Mouse (Mus musculus): ENCODE results near the gene Pkmyt1. TPM values are rescaled to one million over a fixed set of nuclear protein-coding genes. Genes with fewer than 3 reads are reported as not detected.

The Pkmyt1 gene
- 8.8 TPM for polyA plus RNA-seq (2014; fragmentation: Illumina TruSeq; extraction: RNeasy Lipid Tissue Mini Kit (QIAGEN cat#74804); ENCODE audit: low read depth, low replicate concordance)

DNA sequence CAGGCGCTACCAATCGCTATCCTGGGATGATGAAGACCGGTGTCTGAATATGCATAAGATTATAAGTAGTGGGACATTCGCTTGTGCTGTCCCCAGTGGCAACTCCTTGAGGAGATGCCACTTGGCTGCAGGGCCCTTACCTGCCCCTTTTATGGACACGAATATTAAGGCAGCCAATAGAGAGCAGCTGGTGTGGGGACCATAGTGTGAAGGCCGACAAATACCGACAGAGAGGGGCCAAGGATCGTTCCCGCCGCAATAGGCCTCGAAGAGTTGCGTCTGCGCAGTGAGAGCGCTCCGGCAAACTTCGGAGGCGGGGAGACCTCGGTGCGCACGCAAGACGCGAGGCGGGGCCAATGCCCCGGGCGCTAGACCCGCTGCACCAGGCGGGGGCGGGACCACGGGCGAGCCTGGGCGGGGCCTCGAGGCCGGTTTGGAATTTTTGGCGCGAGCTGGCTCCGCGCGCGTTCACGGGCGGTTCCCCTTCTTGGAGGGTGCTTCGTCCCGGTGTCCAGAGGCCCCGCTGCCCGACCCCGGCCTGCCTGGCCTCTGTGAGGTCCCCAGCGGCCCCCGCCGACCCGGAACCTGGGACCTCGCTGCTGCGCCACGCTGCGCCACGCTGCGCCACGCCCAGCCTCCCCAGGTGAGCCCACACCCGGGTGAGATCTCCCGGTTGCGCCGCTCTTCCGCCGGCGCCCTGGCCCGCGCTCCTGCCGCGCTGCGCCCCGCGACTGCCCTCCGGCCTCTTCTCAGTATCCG, at the start of gene Pkmyt1:
TSS of gene Pkmyt1 (plus strand) at position 338 of the 759 bp plus-strand sequence.

DNA sequence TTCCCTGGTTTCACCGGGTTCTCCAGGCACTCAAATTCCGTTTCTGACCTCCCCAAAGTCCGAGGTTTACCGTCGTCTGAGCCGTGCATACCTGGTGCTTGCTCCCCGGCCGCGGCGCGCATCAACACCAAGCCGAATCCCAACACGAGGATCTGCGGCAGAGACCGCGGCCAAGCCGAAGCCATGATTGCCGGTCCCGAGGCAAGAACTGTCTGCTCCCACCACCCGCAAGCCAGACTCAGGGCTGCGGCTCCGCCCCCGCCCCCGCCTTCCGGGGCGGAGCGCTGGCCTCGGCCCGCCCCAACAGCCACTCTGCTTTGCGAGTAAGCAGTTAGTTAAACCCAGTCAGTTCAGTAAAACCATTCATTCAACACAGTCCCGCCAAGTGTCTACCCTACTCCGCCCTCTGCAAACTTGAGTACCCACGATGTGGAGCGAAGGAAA, 48.9 kb upstream of the Pkmyt1 start, which contains the start of gene Tnfrsf12a:
TSS of gene Tnfrsf12a (minus strand) at position 233 of the 444 bp plus-strand sequence.

DNA sequence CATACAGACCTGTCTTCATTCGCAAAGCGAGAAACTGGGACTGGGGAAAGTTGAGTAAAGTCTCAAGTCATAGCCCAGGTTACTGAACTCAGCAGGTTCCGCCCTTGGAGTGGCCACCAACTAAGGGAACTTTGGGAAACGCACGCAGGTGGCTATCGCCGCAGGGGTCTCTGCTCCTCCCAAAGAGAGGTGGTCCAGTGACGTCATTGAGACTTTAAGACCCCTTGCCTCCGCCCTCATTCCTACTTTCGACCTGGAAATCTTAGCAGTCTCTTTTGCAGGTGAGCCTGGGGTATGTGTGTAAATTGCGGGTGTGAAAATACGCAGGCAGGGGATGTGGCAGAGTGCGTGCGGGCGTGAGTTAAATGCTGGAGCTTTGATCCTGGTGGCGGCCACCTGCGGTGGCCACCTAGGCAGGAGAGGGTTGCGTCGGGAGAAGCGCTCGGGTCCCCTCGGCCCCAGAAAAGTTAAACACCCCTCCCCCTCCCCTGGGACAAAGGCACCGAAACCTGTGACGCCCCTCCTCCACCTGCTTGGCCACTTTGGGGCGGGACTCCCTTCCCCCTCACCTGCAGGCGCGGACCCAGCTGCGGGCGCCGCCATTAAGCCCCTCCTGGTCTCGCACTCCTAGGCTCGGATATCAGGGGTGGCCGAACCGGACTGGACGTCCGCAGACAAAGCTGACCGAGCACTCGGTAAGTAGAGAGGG, 46.9 kb upstream of the Pkmyt1 start, which contains the start of gene Cldn6:
TSS of gene Cldn6 (plus strand) at position 123 of the 709 bp plus-strand sequence.

DNA sequence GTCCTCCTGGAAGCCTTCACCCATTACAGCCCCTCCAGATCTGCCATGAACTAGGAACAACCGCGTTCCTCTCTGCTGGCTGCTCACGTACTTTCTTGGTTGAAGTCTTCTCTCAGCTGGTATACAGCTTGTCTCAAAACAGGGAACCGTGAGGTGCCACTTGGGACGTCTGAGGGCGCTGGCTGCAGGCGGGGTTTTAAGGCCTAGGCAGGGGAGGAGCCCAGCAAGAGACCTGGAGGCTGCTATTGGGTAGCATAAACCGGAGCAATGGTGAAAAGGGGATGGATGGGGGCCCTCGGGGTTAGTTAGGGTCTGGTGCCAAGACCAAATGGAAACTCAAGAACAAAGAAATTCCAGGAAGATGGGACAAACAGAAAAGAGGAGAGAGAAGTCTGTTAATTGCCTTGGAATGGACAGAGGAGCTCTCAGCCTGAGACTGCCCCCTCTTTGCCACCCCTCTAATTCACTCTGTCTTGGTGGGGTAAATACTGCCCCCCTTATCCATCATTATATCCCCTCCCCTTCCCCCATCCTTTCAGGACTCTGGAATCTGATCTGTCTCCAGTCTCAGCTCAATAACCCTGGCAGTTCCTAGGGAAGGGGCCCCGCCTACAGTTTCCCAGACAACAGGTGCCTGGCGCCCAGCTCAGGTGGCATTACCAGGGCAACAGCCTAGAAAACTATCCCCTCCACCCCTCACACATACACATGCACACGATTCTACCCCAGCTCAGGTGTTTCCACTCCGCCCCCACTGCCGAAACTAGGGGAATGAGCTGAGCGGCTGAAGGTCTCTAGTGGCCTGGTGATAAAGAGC, 42.1 kb upstream of the Pkmyt1 start, which contains the start of gene Cldn9:
TSS of gene Cldn9 (minus strand) at position 171 of the 817 bp plus-strand sequence.

DNA sequence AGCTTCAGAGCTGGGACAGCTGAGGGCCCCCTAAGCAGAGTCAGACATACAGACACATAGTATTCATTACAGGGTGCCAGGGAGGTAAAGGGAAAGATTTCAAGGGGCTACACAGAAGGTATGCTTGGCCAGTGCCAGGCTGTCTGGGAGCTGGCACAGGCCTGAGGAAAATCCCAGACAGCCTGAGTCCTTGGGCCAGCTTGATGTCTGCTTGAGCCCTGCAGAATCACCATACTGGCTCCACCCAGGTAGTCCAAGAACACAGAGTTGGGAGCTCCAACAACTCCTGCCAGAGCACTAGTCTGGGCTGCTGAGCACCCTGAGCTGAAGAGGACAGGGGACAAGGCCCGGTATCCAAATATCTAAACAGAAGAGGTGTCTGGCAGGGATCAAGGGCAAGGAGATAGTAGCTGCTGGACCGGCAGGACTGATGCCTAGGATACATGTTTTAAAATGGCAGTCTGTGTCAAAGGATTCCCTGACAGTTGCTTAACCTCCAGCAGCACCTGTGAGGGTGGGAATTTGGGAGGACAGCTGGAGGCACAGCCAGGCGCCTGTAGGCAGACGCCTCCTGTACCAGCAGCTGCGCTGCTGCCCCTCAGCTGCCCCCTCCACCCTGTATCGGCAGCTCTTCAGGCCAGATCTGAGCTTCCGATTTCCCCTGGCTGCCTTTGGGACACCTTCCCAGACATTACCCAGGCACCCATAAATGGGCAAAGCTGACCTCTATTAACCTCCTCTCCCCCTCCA, 3.6 kb upstream of the Pkmyt1 start, which contains the start of gene 1520401A03Rik:
TSS of gene 1520401A03Rik (minus strand) at position 408 of the 750 bp plus-strand sequence.

DNA sequence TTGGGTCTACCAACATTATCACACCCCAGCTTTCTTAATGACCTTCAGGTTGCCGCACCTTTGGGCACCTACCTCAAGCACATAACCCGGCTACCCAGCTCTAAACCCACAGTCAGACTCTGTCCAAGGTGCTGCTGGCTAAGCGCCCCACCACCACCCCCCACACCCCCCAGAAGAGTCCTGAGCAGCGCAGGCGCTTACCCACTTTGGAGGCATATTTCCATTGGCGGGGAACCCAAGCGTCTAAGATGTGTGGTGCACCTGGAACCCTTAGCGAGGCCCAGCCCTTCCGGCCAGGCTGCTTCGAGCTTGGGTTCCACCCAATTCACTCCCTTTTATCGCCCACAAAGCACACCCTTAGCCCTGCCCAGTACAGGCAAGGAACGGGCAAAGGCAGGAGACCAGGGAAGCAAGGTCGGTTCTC, 14.5 kb downstream of the Pkmyt1 start, which contains the start of gene Paqr4:
TSS of gene Paqr4 (minus strand) at position 270 of the 424 bp plus-strand sequence.

DNA sequence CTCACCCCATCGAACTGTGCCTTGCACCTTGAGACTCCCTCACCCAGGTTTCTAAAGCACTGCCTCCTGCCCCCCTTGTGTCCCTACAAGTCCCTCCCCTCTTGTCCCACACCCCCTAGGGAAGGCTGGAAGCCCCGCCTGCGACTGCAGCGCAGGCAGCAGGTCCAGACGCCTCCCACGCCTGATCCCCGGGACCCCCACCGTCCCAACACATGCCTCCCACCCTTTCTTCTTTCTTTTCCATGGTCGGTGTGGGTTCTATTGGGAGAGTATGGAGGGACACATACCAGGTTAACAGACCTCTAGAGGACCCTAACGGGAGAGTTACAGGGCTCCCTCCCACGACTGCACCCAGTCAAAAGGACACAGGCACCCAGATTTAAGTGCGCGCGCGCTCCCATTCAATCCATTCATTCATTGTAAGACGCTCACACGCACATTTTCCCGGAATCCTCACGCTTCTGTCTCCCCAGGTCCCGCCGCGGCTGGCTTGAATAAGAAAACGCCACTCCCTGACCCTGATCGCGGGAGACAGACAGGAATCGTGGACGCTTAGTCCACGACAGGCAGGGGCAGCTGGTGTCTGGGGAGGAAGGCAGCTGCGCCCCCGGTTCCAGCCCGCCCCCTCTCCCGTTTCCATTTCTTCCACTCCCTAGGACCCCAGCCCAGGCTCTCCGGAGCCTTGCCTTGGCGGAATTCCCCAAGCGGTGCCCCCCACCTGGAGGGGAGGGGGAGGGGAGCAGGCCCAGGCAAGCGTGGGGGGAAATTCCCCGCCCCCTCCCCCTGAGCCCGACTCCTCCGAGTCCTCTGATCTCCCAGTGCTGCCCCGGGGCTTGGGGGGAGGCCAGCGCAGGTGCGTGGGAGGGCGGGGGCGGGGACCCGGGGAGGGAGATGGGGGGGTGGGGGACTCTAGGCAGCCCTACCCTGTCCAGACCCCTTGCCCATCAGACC, 19.4 kb downstream of the Pkmyt1 start, which contains the start of gene Kremen2:
TSS of gene Kremen2 (minus strand) at position 533 of the 951 bp plus-strand sequence.

DNA sequence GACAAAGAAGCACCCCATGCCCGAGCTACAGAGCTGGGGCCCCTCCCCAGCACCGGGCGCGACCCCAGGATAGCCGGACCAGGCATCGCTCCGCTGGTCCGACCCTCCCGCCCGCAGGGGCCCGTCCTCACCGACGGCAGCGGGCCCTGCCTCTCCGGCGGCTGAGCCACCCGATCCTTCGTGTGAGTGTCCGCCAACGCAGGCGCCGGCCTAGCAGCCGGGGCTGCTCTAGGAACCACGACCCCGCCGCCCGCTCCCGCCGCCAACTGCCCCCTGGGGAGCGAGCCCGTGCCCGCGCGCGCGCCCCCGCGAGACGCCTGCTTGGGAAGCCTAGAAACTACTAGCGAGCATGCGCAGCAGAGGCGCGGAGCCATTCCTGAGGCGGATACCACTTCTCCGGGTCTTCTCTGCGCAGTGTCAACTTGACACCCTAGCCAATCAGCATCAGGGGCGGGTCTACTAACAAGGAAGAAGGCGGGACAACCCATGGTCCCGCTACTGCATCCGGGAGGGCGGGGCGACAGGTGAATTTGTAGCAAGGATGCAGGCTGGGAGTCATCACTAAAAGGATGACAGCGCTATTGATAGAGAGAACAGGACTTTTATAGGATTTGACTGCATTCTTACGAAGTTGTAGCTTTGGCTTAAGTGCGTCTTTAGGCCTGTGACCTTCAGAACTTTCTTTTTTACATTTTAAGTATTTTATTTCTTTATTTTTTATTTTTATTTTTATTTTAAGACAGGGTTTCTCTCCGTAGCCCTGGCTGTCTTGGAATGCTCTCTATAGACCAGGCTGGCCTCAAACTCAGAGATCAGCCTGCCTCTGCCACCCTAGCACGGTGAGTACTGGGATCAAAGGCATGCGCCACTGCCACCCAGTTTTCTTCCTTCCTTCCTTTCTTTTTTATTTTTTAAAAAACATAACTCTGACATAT, 45.4 kb downstream of the Pkmyt1 start, which contains the start of gene Flywch1:
TSS of gene Flywch1 (minus strand) at position 319 of the 935 bp plus-strand sequence.

DNA sequence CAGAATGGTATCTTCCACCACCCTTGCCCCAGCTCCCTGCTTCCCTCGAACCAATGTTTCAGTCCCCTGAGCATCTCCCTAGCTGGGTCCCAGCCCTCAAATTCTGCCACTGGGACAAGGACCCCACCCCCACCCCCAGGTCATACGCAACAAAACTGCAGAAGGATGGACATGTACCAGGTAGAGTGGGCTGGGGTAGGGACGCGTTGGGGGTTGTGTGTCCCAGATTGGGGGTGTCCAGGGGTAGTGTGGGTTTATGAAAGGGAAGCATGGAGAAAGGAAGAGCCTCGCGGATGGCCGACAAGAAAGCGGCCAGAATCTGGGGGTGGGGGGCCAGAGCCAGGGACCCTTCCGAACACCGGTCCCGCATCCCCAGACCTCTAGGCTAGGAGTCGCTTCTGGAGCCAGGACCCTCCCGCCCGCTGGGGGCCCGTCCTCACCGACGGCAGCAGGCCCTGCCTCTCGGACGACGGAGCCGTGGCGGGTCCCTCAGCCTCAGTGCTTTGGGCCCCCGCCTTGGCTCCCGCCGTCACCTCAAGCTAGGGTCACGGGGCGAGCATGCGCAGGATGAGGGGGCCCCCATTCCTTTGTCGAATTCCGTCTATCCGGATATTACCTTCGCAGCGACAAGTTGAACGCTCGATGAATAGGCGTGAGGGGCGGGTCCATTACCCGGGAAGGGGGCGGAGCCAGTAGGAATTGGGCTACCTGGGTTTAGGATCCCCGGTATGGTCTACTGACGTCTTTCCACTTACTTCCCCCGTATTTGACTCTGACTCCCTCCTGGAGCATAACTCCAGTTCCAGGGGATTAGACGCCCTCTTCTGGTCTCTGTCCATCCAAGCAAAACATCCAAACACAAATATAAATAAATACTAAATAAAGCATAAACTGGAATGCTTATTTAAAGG, 59.7 kb downstream of the Pkmyt1 start, which contains the start of gene Flywch2:
TSS of gene Flywch2 (minus strand) at position 521 of the 911 bp plus-strand sequence.

Other genes starting within 250 kb of the Pkmyt1 start
- not detected for gene Vmn2r117, start 246.6 kb upstream of the Pkmyt1 start, polyA plus RNA-seq (2014; fragmentation: Illumina TruSeq; extraction: RNeasy Lipid Tissue Mini Kit (QIAGEN cat#74804); ENCODE audit: low read depth, low replicate concordance)
- gene Zfp213, start 162.1 kb upstream of the Pkmyt1 start, polyA plus RNA-seq (2014; fragmentation: Illumina TruSeq; extraction: RNeasy Lipid Tissue Mini Kit (QIAGEN cat#74804); ENCODE audit: low read depth, low replicate concordance): 9.9 TPM
- gene Zfp13, start 126.8 kb upstream of the Pkmyt1 start, polyA plus RNA-seq (2014; fragmentation: Illumina TruSeq; extraction: RNeasy Lipid Tissue Mini Kit (QIAGEN cat#74804); ENCODE audit: low read depth, low replicate concordance): 23.0 TPM
- 0.16 TPM for gene Zscan10, start 125.5 kb upstream of the Pkmyt1 start, polyA plus RNA-seq (2014; fragmentation: Illumina TruSeq; extraction: RNeasy Lipid Tissue Mini Kit (QIAGEN cat#74804); ENCODE audit: low read depth, low replicate concordance)
- gene Mmp25, start 81.1 kb upstream of the Pkmyt1 start, polyA plus RNA-seq (2014; fragmentation: Illumina TruSeq; extraction: RNeasy Lipid Tissue Mini Kit (QIAGEN cat#74804); ENCODE audit: low read depth, low replicate concordance): 0.25 TPM
- 2.7 TPM for gene Bicdl2, start 65.8 kb upstream of the Pkmyt1 start, polyA plus RNA-seq (2014; fragmentation: Illumina TruSeq; extraction: RNeasy Lipid Tissue Mini Kit (QIAGEN cat#74804); ENCODE audit: low read depth, low replicate concordance)
- gene Hcfc1r1, start 52.7 kb upstream of the Pkmyt1 start, polyA plus RNA-seq (2014; fragmentation: Illumina TruSeq; extraction: RNeasy Lipid Tissue Mini Kit (QIAGEN cat#74804); ENCODE audit: low read depth, low replicate concordance): 226 TPM
- gene Thoc6, start 52.5 kb upstream of the Pkmyt1 start, polyA plus RNA-seq (2014; fragmentation: Illumina TruSeq; extraction: RNeasy Lipid Tissue Mini Kit (QIAGEN cat#74804); ENCODE audit: low read depth, low replicate concordance): 10.9 TPM
- gene Tnfrsf12a, start 48.9 kb upstream of the Pkmyt1 start, polyA plus RNA-seq (2014; fragmentation: Illumina TruSeq; extraction: RNeasy Lipid Tissue Mini Kit (QIAGEN cat#74804); ENCODE audit: low read depth, low replicate concordance): 25.6 TPM
- 1.0 TPM for gene Cldn6, start 47.1 kb upstream of the Pkmyt1 start, polyA plus RNA-seq (2014; fragmentation: Illumina TruSeq; extraction: RNeasy Lipid Tissue Mini Kit (QIAGEN cat#74804); ENCODE audit: low read depth, low replicate concordance)
- 1.2 TPM for gene Cldn9, start 42.3 kb upstream of the Pkmyt1 start, polyA plus RNA-seq (2014; fragmentation: Illumina TruSeq; extraction: RNeasy Lipid Tissue Mini Kit (QIAGEN cat#74804); ENCODE audit: low read depth, low replicate concordance)
- gene 1520401A03Rik, start 3.6 kb upstream of the Pkmyt1 start, polyA plus RNA-seq (2014; fragmentation: Illumina TruSeq; extraction: RNeasy Lipid Tissue Mini Kit (QIAGEN cat#74804); ENCODE audit: low read depth, low replicate concordance): 0.30 TPM
- 19.4 TPM for gene Paqr4, start 14.5 kb downstream of the Pkmyt1 start, polyA plus RNA-seq (2014; fragmentation: Illumina TruSeq; extraction: RNeasy Lipid Tissue Mini Kit (QIAGEN cat#74804); ENCODE audit: low read depth, low replicate concordance)
- 0.24 TPM for gene Kremen2, start 19.5 kb downstream of the Pkmyt1 start, polyA plus RNA-seq (2014; fragmentation: Illumina TruSeq; extraction: RNeasy Lipid Tissue Mini Kit (QIAGEN cat#74804); ENCODE audit: low read depth, low replicate concordance)
- 65.6 TPM for gene Flywch1, start 45.3 kb downstream of the Pkmyt1 start, polyA plus RNA-seq (2014; fragmentation: Illumina TruSeq; extraction: RNeasy Lipid Tissue Mini Kit (QIAGEN cat#74804); ENCODE audit: low read depth, low replicate concordance)
- gene Flywch2, start 59.7 kb downstream of the Pkmyt1 start, polyA plus RNA-seq (2014; fragmentation: Illumina TruSeq; extraction: RNeasy Lipid Tissue Mini Kit (QIAGEN cat#74804); ENCODE audit: low read depth, low replicate concordance): 16.1 TPM
- gene Srrm2, start 64.2 kb downstream of the Pkmyt1 start, polyA plus RNA-seq (2014; fragmentation: Illumina TruSeq; extraction: RNeasy Lipid Tissue Mini Kit (QIAGEN cat#74804); ENCODE audit: low read depth, low replicate concordance): 339 TPM
- gene Elob, start 102.8 kb downstream of the Pkmyt1 start, polyA plus RNA-seq (2014; fragmentation: Illumina TruSeq; extraction: RNeasy Lipid Tissue Mini Kit (QIAGEN cat#74804); ENCODE audit: low read depth, low replicate concordance): 387 TPM
- gene Prss33, start 109.7 kb downstream of the Pkmyt1 start, polyA plus RNA-seq (2014; fragmentation: Illumina TruSeq; extraction: RNeasy Lipid Tissue Mini Kit (QIAGEN cat#74804); ENCODE audit: low read depth, low replicate concordance): 1.4 TPM
- gene Prss32, start 117.5 kb downstream of the Pkmyt1 start, polyA plus RNA-seq (2014; fragmentation: Illumina TruSeq; extraction: RNeasy Lipid Tissue Mini Kit (QIAGEN cat#74804); ENCODE audit: low read depth, low replicate concordance): not detected
- 0.55 TPM for gene Prss41, start 117.8 kb downstream of the Pkmyt1 start, polyA plus RNA-seq (2014; fragmentation: Illumina TruSeq; extraction: RNeasy Lipid Tissue Mini Kit (QIAGEN cat#74804); ENCODE audit: low read depth, low replicate concordance)
- gene Prss21, start 141.7 kb downstream of the Pkmyt1 start, polyA plus RNA-seq (2014; fragmentation: Illumina TruSeq; extraction: RNeasy Lipid Tissue Mini Kit (QIAGEN cat#74804); ENCODE audit: low read depth, low replicate concordance): 1.1 TPM
- gene Dcpp1, start 154.5 kb downstream of the Pkmyt1 start, polyA plus RNA-seq (2014; fragmentation: Illumina TruSeq; extraction: RNeasy Lipid Tissue Mini Kit (QIAGEN cat#74804); ENCODE audit: low read depth, low replicate concordance): not detected
- not detected for gene Dcpp2, start 154.5 kb downstream of the Pkmyt1 start, polyA plus RNA-seq (2014; fragmentation: Illumina TruSeq; extraction: RNeasy Lipid Tissue Mini Kit (QIAGEN cat#74804); ENCODE audit: low read depth, low replicate concordance)
- gene Dcpp3, start 191.1 kb downstream of the Pkmyt1 start, polyA plus RNA-seq (2014; fragmentation: Illumina TruSeq; extraction: RNeasy Lipid Tissue Mini Kit (QIAGEN cat#74804); ENCODE audit: low read depth, low replicate concordance): not detected
- not detected for gene Sbp, start 215.3 kb downstream of the Pkmyt1 start, polyA plus RNA-seq (2014; fragmentation: Illumina TruSeq; extraction: RNeasy Lipid Tissue Mini Kit (QIAGEN cat#74804); ENCODE audit: low read depth, low replicate concordance)
- gene Sbpl, start 228.9 kb downstream of the Pkmyt1 start, polyA plus RNA-seq (2014; fragmentation: Illumina TruSeq; extraction: RNeasy Lipid Tissue Mini Kit (QIAGEN cat#74804); ENCODE audit: low read depth, low replicate concordance): not detected

All from adipose tissue, adult 10 weeks (tissue).